Mouse (Mus musculus) brain, adult 2 months (tissue): ENCODE results near the gene Cct6b.

Experiments
- DNase-seq: peaks from one replicate; pipeline ENCODE4 v3.0.0; 2011; ENCODE audit warnings: low read depth, low spot score

Cct6b gene

GRCm38 (mm10) chr11:82763742-82764437 is at the start of gene Cct6b, which contains the start of gene Zfp830:
Cct6b (minus strand) TSS chr11:82764321.
Zfp830 (plus strand) TSS chr11:82764345.
- DNase-seq = peak; percentile 97

- DNase-seq = peak; percentile 46
Observed at GRCm38 (mm10) chr11:82808485-82808884, 44.4 kb upstream of the Cct6b start.

GRCm38 (mm10) chr11:82807370-82807769 is 43.2 kb upstream of the Cct6b start:
- no peak for DNase-seq

DNA sequence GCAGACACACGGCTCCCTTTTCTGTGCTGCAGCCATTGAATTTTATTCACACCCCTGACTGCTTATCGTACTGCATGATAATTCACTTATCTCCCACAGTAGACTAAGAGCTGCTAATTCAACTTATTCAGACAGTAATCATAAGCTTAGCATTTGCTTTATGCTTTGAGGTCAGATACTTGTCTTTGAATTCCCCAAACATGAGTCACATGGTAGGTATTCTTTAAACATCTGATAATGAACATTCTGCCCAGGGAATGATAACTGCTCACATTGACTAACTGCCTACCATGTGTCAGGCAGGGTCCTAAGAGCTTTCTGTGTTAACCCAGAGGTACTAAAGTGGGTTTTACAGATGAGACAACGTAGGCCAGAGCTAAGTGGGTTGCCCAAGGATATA is 42.5 kb upstream of the Cct6b start:
- no peak for DNase-seq

DNA sequence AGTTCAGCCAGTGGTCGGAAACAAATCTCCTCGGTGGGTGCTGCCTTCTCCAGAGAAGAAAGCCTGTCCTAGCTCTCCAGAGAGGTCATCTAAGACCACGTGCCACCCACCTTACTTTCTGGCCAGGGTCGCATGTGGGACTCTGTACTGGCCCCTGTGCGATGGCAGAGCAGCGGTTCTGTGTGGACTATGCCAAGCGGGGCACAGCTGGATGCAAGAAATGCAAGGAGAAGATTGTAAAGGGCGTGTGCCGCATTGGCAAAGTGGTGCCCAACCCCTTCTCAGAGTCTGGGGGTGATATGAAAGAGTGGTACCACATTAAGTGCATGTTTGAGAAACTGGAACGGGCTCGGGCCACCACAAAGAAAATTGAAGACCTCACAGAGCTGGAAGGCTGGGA is 19.3 kb upstream of the Cct6b start:
- no peak for DNase-seq

GRCm38 (mm10) chr11:82782197-82782596 is 18.1 kb upstream of the Cct6b start:
- DNase-seq = no peak

DNA sequence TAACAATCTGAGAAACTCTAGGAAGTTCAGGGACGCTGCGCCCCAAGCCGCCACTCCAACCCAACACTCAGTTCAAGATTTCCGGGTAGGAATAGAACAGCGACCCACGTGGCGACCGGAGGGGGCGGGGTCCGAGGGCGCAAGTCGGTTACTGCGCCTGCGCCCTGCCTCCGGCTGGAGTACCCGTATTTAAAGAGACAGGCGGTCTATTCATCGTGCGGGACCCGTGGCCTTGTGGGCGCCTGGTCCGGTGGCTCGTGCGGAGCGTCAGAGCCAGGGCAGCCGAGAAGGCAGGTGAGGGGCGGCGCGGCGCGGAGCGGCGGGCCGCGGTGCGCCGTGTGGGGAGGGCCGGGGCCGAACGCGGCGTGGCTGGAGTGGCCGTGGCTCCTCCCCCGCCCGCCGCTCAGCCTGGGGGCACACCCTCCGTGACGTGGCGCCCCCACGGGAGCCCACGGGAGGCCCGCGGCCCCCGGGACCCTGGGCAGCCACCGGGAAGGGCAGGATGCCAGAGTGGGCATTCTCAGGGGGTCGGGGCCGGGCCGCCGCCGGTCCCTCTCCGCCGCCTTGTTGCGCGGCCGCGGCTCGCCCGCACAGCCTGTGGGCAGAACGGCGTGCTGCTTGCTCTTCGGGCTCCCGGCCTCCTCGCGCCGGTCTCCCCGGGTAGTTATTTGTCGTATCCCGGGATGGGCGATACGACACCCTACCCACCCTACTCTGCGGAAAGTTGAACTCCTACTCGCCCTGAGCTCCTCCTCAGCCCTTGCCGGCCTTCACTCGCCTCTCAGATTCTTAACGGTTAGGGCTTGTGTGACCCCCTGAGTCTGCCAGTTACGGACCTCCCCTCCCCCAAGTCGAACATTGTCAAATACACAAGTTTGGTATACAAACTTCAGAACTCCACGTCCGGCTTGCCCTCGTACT is 17.1 kb upstream of the Cct6b start, which contains the start of gene Lig3:
Lig3 (plus strand) TSS at position 126 of the 921 bp plus-strand sequence.
- DNase-seq = peak; percentile 96

GRCm38 (mm10) chr11:82780134-82780533 is 16.0 kb upstream of the Cct6b start:
- no peak for DNase-seq

GRCm38 (mm10) chr11:82764438-82764924 is 360 bp upstream of the Cct6b start:
- DNase-seq = no peak

- DNase-seq = no peak
Observed at GRCm38 (mm10) chr11:82763261-82763660, 860 bp downstream of the Cct6b start.

DNA sequence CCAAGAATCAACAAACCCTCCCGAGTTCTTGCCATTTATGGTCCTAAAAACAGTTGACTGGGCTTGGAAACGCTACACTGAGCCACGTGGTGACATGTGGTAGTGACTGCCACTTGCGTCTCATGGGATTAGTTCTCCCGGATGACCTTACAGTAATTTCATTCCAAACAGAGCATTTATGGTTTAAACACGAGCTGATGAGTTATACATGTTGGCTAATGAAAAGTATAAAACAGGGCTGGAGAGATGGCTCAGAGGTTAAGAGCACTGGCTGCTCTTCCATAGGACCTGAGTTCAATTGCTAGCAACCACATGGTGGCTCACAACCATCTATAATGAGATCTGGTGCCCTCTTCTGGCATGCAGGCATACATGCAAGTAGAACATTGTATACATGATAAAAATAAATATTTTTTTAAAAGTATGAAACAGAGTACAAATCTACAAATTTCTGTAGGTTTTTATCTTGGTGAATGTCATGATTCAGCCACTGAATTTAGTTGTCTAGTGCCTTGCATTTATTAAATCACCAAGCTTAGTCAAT is 1.8 kb downstream of the Cct6b start:
- DNase-seq = no peak

DNA sequence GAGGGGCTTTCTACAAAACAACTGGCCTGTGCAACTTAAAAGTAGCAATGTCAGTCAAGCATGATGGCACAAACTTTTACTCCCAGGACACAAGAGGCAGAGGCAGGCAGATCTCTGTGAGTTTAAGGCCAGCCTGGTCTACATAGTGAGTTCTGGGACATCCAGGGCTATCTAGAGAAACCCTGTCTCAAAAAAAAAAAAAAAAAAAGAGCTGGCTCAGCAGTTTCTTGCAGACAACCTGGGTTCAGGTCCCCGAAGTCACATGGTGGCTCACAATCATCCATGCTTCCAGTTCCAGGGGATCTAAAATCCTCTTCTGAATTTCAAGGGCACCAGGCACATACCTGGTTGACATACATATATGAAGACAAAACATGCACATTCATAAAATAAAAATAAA is 8.2 kb downstream of the Cct6b start:
- no peak for DNase-seq

- DNase-seq = no peak
Observed at GRCm38 (mm10) chr11:82752349-82753115, 11.6 kb downstream of the Cct6b start.

- peak; percentile 10 for DNase-seq
Observed at GRCm38 (mm10) chr11:82746857-82747366, 17.2 kb downstream of the Cct6b start.

DNA sequence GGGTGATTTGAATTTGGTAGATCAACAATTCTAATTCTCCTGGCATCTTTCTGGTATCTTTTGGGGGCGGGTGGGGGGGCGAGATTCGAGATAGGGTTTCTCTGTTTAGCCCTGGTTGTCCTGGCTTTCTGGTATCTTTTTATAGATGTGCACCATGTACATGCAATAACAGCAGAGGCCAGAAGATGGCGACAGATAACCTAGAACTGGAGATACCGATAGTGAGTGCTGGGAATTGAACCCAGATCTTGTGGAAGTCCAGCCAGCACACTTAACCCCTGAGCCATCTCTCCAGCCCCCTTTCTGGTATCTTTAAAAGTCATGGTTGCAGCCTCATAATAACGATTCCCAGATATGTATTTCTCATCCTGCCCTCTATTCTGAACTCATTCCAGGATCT is 18.0 kb downstream of the Cct6b start:
- peak; percentile 6 for DNase-seq

GRCm38 (mm10) chr11:82739006-82739405 is 25.1 kb downstream of the Cct6b start:
- no peak for DNase-seq

GRCm38 (mm10) chr11:82734227-82734626 is 29.9 kb downstream of the Cct6b start:
- no peak for DNase-seq

DNA sequence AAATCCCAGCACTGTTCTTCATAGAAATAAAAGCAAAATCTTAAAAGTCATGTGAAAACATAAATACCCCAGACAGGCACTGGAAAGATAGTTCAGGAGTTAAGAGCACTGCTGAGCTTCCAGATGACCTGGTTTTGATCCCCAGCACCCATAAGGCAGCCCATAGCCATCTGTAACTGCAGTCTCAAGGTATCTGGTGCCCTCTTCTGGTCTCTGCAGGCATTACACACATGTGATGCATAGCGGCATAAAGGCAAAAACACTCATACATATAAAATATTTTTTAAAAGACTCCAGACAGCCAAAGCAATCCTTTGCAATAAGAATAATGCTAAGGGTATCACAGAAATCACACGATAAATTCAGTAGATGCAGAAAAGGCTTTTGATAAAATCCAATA is 37.3 kb downstream of the Cct6b start:
- no peak for DNase-seq

GRCm38 (mm10) chr11:82719294-82719693 is 44.8 kb downstream of the Cct6b start:
- no peak for DNase-seq

GRCm38 (mm10) chr11:82712681-82713080 is 51.4 kb downstream of the Cct6b start:
- DNase-seq = no peak

DNA sequence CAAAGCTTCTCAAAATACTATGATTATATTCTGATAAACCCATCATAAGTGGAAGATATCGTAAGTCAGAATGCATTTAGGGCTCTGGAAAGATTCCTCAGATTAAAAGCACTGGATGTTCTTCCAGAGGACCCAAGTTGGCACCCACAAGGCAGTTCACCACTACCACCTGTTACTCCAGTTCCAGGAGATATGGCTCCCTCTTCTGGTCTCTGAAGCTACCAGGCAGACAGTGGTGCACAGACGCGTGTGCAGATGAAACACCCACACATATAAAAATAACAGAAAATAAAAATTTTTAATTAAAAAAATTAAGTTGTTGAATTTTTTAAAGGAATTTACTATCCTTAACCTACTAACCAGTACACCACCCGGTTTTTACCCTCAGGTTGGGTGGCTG is 55.2 kb downstream of the Cct6b start:
- no peak for DNase-seq
